ENCODE assay signal across 29 mouse cellular contexts in genomic region chr11:96832973-96833372, GRCm38 (mm10). TPM values are rescaled to one million over a fixed set of nuclear protein-coding genes. Genes with fewer than 3 reads are reported as not detected.
DNase-seq lines count a peak whose midpoint lies in the region; ATAC-seq and TF ChIP-seq lines count a peak whose summit lies in the region.
"Had no signal": no experiment of that assay in that cellular context is flagged by ENCODE, and none has a peak within 500 bp of the region (broad histone marks: within the 10 kb centered on the region; RNA-seq: fewer than 3 reads in every experiment).

No protein-coding gene starts in this region.

- WGBS in stomach, postnatal 0 days: 50% methylated on average over 2 of the region's 2 CpGs

- peaks cover 11 to 55% of the 10 kb centered on the region in 2 experiments for H3K4me1 ChIP-seq in CH12.LX (ENCODE audit: control insufficient read depth in 1 of 2, insufficient read depth in 2 of 2)
- no peaks in the 10 kb centered on the region for H3K4me1 ChIP-seq in stomach, postnatal 0 days (replicated peaks; ENCODE audit: control insufficient read depth, insufficient read depth)

- dilution Hi-C loops in CH12.LX (cut with MboI; ENCODE audit: extremely low pct_ligation_motif_present, extremely low pct_unique_long_range_greater_than_20kb, low sequenced_read_pairs): no loop called here

- H3K9me3 ChIP-seq in CH12.LX (replicated peaks; ENCODE audit: low read length): no peaks in the 10 kb centered on the region
- H3K9me3 ChIP-seq in stomach, postnatal 0 days (ENCODE audit: control insufficient read depth, low read length): no peaks in the 10 kb centered on the region
- H3K9me3 ChIP-seq: forebrain, embryonic 10.5 days; forebrain, embryonic 13.5 days; G1E; heart, embryonic 12.5 days; heart, embryonic 15.5 days; hindbrain, embryonic 10.5 days; hindbrain, embryonic 13.5 days had no signal

- TF ChIP-seq EP300 in CH12.LX (IDR thresholded peaks at IDR 0.05; ENCODE audit: low read length): peak; percentile 53; the same call in 1 of the 2 replicates
- no peak for TF ChIP-seq EP300 in stomach, postnatal 0 days (optimal IDR thresholded peaks at IDR 0.05)

- no peak for TF ChIP-seq CTCF in CH12.LX (conservative IDR thresholded peaks at IDR 0.05 in 1 of 2, IDR thresholded peaks at IDR 0.05 in 1 of 2; ENCODE audit: low read depth in 2 of 2, low read length in 2 of 2)
- TF ChIP-seq CTCF in stomach, postnatal 0 days (IDR thresholded peaks at IDR 0.05; ENCODE audit: low read depth): no peak

- TF ChIP-seq POLR2A in CH12.LX (IDR thresholded peaks at IDR 0.05; ENCODE audit: low read depth, low read length): peak; percentile 66

- peak overlapping the region; percentile 77 for H3K4me2 ChIP-seq in CH12.LX (ENCODE audit: insufficient read depth, low read depth, poor library complexity, severe bottlenecking)
- no peak overlapping the region for H3K4me2 ChIP-seq in stomach, postnatal 0 days (replicated peaks; ENCODE audit: low read depth)
- H3K4me2 ChIP-seq: forebrain, embryonic 13.5 days; heart, embryonic 12.5 days; heart, embryonic 15.5 days; hindbrain, embryonic 13.5 days had no signal

- peak overlapping the region; percentile 52 for H3K27ac ChIP-seq in CH12.LX (ENCODE audit: insufficient read depth, low read depth)
- H3K27ac ChIP-seq in stomach, postnatal 0 days (replicated peaks): no peak overlapping the region
- H3K27ac ChIP-seq: forebrain, embryonic 10.5 days; forebrain, embryonic 13.5 days; heart, embryonic 15.5 days; hindbrain, embryonic 10.5 days; hindbrain, embryonic 13.5 days had no signal

- DNase-seq in cerebellum, adult 9-10 months: peak; percentile 31
- no peak for DNase-seq in cerebellum, postnatal 10 days
- peak; percentile 57 for DNase-seq in 416B (ENCODE audit: low read depth)
- peak; percentile 90 for DNase-seq in CH12.LX (ENCODE audit: extremely low read depth)
- peak; percentile 13 for DNase-seq in induced T-regulatory cell, adult 2 months (ENCODE audit: low read depth)
- no peak for DNase-seq in stomach, postnatal 0 days (ENCODE audit: low spot score)
- no peak for DNase-seq in frontal cortex, postnatal 36 days (ENCODE audit: low spot score in 2 of 2)
- DNase-seq in adrenal gland, postnatal 25 days: no peak
- DNase-seq: adrenal gland, adult 2 months; adrenal gland, postnatal 14 days; cerebellum, adult 11 months; cerebellum, adult 2 months; cerebellum, postnatal 14 days; gastrocnemius, postnatal 25 days; heart, adult 18-20 months; heart, postnatal 10 days; heart, postnatal 36 days had no signal

- H3K79me2 ChIP-seq in CH12.LX (replicated peaks; ENCODE audit: control insufficient read depth, extremely low read depth, insufficient read depth, poor library complexity, severe bottlenecking): peaks cover 12% of the 10 kb centered on the region

- peaks cover 3% of the 10 kb centered on the region for H3K27me3 ChIP-seq in CH12.LX (replicated peaks)
- no peaks in the 10 kb centered on the region for H3K27me3 ChIP-seq in stomach, postnatal 0 days (ENCODE audit: control insufficient read depth, insufficient read depth, low read length)
- H3K27me3 ChIP-seq: hindbrain, embryonic 13.5 days; Patski had no signal

- H3K4me3 ChIP-seq in CH12.LX (replicated peaks in 1 of 3; ENCODE audit: low read depth in 2 of 3, low read length in 2 of 3, poor library complexity in 1 of 3): no peak overlapping the region
- H3K4me3 ChIP-seq in stomach, postnatal 0 days (ENCODE audit: low read depth, low read length): no peak overlapping the region
- H3K4me3 ChIP-seq: forebrain, embryonic 10.5 days; forebrain, embryonic 13.5 days; heart, embryonic 12.5 days; heart, embryonic 15.5 days; hindbrain, embryonic 10.5 days; hindbrain, embryonic 13.5 days had no signal

- ATAC-seq in stomach, postnatal 0 days (ENCODE audit: low FRiP score, low TSS enrichment): no peak
- ATAC-seq: forebrain, embryonic 13.5 days; forebrain, embryonic 16.5 days; hindbrain, embryonic 16.5 days; inflammation-experienced regulatory T-cells, adult 6 months; intestine, embryonic 16.5 days; Patski had no signal

- in situ Hi-C loops in CH12.LX (cut with MboI; ENCODE audit: low pct_ligation_motif_present, low pct_unique_long_range_greater_than_20kb, low sequenced_read_pairs): no loop called here

- H3K9ac ChIP-seq in CH12.LX (ENCODE audit: insufficient read depth, low read depth): peak overlapping the region; percentile 39; the same call in 1 of the 2 replicates
- H3K9ac ChIP-seq in stomach, postnatal 0 days (ENCODE audit: low read length): no peak overlapping the region
- H3K9ac ChIP-seq: forebrain, embryonic 13.5 days; heart, embryonic 12.5 days; heart, embryonic 15.5 days; hindbrain, embryonic 13.5 days had no signal

- no peak; the same call in 1 of the 2 replicates for TF ChIP-seq RAD21 in CH12.LX (IDR thresholded peaks at IDR 0.05; ENCODE audit: low read depth, low read length)

- peaks cover 0 to 2% of the 10 kb centered on the region in 2 experiments for H3K36me3 ChIP-seq in CH12.LX (replicated peaks in 1 of 2; ENCODE audit: control insufficient read depth in 1 of 2, insufficient read depth in 1 of 2, low read length in 1 of 2)
- no peaks in the 10 kb centered on the region for H3K36me3 ChIP-seq in stomach, postnatal 0 days (ENCODE audit: control insufficient read depth, insufficient read depth, low read length)
- H3K36me3 ChIP-seq: heart, embryonic 12.5 days; heart, embryonic 15.5 days had no signal

TF ChIP-seq in CH12.LX, 34 proteins besides CTCF, POLR2A, EP300 and RAD21 (continues in another document):
- TF ChIP-seq CHD2 (IDR thresholded peaks at IDR 0.05; ENCODE audit: low read length): peak; percentile 57
- no peak for TF ChIP-seq RCOR1 (conservative IDR thresholded peaks at IDR 0.05; ENCODE audit: low read depth, low read length)
- TF ChIP-seq UBTF (IDR thresholded peaks at IDR 0.05; ENCODE audit: low read depth, low read length): no peak
- peak; percentile 37; the same call in 1 of the 2 replicates for TF ChIP-seq MAX (IDR thresholded peaks at IDR 0.05; ENCODE audit: low read length)
- peak; percentile 46; the same call in 1 of the 2 replicates for TF ChIP-seq JUN (IDR thresholded peaks at IDR 0.05; ENCODE audit: insufficient read depth, low read depth, low read length)
- no peak for TF ChIP-seq USF1 (IDR thresholded peaks at IDR 0.05; ENCODE audit: low read depth, low read length)
- TF ChIP-seq NELFE (IDR thresholded peaks at IDR 0.05; ENCODE audit: low read depth, low read length): peak; percentile 75
- peak; percentile 18; the same call in 1 of the 2 replicates for TF ChIP-seq IRF4 (IDR thresholded peaks at IDR 0.05; ENCODE audit: low read depth, low read length)
- TF ChIP-seq JUND (conservative IDR thresholded peaks at IDR 0.05; ENCODE audit: low read depth, low read length): peak; percentile 55; the same call in 1 of the 2 replicates
- TF ChIP-seq ZC3H11A (IDR thresholded peaks at IDR 0.05; ENCODE audit: low read depth, low read length): no peak
- TF ChIP-seq ZNF384 (IDR thresholded peaks at IDR 0.05; ENCODE audit: low read depth, low read length): no peak
- TF ChIP-seq KAT2A (IDR thresholded peaks at IDR 0.05; ENCODE audit: insufficient replicate concordance, low read length): 0 out of 2 replicates have a peak, but pooled peaks have one; percentile 47
- peak; percentile 72; the same call in 1 of the 2 replicates for TF ChIP-seq TBP (conservative IDR thresholded peaks at IDR 0.05; ENCODE audit: low read depth, low read length)
- peak; percentile 34; the same call in 1 of the 2 replicates for TF ChIP-seq MAFK (IDR thresholded peaks at IDR 0.05; ENCODE audit: insufficient replicate concordance, low read length)
- TF ChIP-seq MEF2A (IDR thresholded peaks at IDR 0.05; ENCODE audit: borderline replicate concordance, low read depth, low read length): peak; percentile 82
- TF ChIP-seq ZMIZ1 (IDR thresholded peaks at IDR 0.05; ENCODE audit: low read depth, low read length): 0 out of 2 replicates have a peak, but pooled peaks have one; percentile 31
- no peak for TF ChIP-seq PAX5 (IDR thresholded peaks at IDR 0.05; ENCODE audit: low read length)
- peak; percentile 45; the same call in 1 of the 2 replicates for TF ChIP-seq ELF1 (IDR thresholded peaks at IDR 0.05; ENCODE audit: low read depth, low read length)
- TF ChIP-seq NRF1 (IDR thresholded peaks at IDR 0.05; ENCODE audit: low read depth, low read length): no peak
- TF ChIP-seq E2F4 (IDR thresholded peaks at IDR 0.05; ENCODE audit: insufficient replicate concordance, low read depth, low read length): no peak
- TF ChIP-seq TCF12 (IDR thresholded peaks at IDR 0.05; ENCODE audit: low read depth, low read length): peak; percentile 59; the same call in 1 of the 2 replicates
- no peak for TF ChIP-seq USF2 (conservative IDR thresholded peaks at IDR 0.05; ENCODE audit: low read depth, low read length)
- 0 out of 2 replicates have a peak, but pooled peaks have one; percentile 53 for TF ChIP-seq CHD1 (IDR thresholded peaks at IDR 0.05; ENCODE audit: low read depth, low read length)
- TF ChIP-seq GABPA (IDR thresholded peaks at IDR 0.05; ENCODE audit: insufficient replicate concordance, low read depth, low read length): no peak

RNA-seq across cellular contexts. Expression of gene Nfe2l1, which starts 3.2 kb away (rescaled TPM):
- total RNA-seq in CH12.LX (2012; rRNA removed) (113 and 169 TPM in 2 replicates), CH12.LX (2014; rRNA removed) (61.1 and 77.7 TPM in 2 replicates)
- polyA plus RNA-seq in CH12.LX (2012; ENCODE audit: insufficient read length, low read depth): 145 and 182 TPM in 2 replicates
- polyA plus RNA-seq in stomach, postnatal 0 days (2015; fragmentation: Nextera tagmentation; extraction: Ambion mirVana): 32.4 and 35.6 TPM in 2 replicates
- total RNA-seq in adrenal gland, postnatal 25 days (2021): 492 and 601 TPM in 2 replicates

RNA-seq across cellular contexts. Expression of gene Copz2, which starts 16.7 kb away (rescaled TPM):
- total RNA-seq in CH12.LX (2012; rRNA removed) (1.3 and 4.1 TPM in 2 replicates), CH12.LX (2014; rRNA removed) (0.28 and 0.35 TPM in 2 replicates)
- polyA plus RNA-seq in CH12.LX (2012; ENCODE audit: insufficient read length, low read depth): 0.87 and 0.99 TPM in 2 replicates
- 84.7 and 95.1 TPM in 2 replicates for polyA plus RNA-seq in stomach, postnatal 0 days (2015; fragmentation: Nextera tagmentation; extraction: Ambion mirVana)
- 58.0 and 59.0 TPM in 2 replicates for total RNA-seq in adrenal gland, postnatal 25 days (2021)
- polyA plus RNA-seq: inflammation-experienced regulatory T-cells, adult 6 months had no signal

RNA-seq across cellular contexts. Expression of gene Cbx1, which starts 44.0 kb away (rescaled TPM):
- total RNA-seq in CH12.LX (2012; rRNA removed) (144 and 163 TPM in 2 replicates), CH12.LX (2014; rRNA removed) (115 and 138 TPM in 2 replicates)
- 223 and 251 TPM in 2 replicates for polyA plus RNA-seq in CH12.LX (2012; ENCODE audit: insufficient read length, low read depth)
- polyA plus RNA-seq in stomach, postnatal 0 days (2015; fragmentation: Nextera tagmentation; extraction: Ambion mirVana): 30.5 and 38.7 TPM in 2 replicates
- 78.9 and 98.0 TPM in 2 replicates for total RNA-seq in adrenal gland, postnatal 25 days (2021)

RNA-seq across cellular contexts. Expression of gene Snx11, which starts 55.6 kb away (rescaled TPM):
- total RNA-seq in CH12.LX (2012; rRNA removed) (153 and 173 TPM in 2 replicates), CH12.LX (2014; rRNA removed) (244 and 246 TPM in 2 replicates)
- polyA plus RNA-seq in CH12.LX (2012; ENCODE audit: insufficient read length, low read depth): 208 and 217 TPM in 2 replicates
- 17.6 and 17.8 TPM in 2 replicates for polyA plus RNA-seq in stomach, postnatal 0 days (2015; fragmentation: Nextera tagmentation; extraction: Ambion mirVana)
- 32.1 and 34.6 TPM in 2 replicates for total RNA-seq in adrenal gland, postnatal 25 days (2021)

Comparison
In these comparisons a context has a peak if more than half of its experiments do, and no peak if none do; other contexts are left out.
1. DNase-seq: peak in cerebellum, adult 9-10 months (single experiment), 416B (single experiment), CH12.LX (single experiment) and induced T-regulatory cell, adult 2 months (single experiment); none in cerebellum, postnatal 10 days (0 of 2), stomach, postnatal 0 days (single experiment), frontal cortex, postnatal 36 days (0 of 2) and adrenal gland, postnatal 25 days (single experiment).
2. RNA of gene Copz2, which starts 16.7 kb away (total RNA-seq): 58.0 to 59.0 TPM in adrenal gland, postnatal 25 days; 0.28 to 4.1 TPM in CH12.LX; every median in the first group is over 10 times any median in the second.